Mouse (Mus musculus): Measurements from ENCODE around the gene Prlhr. TPM values are rescaled to one million over a fixed set of nuclear protein-coding genes. Genes with fewer than 3 reads are reported as not detected.

The Prlhr gene
- total and polyA plus RNA-seq, 3 experiments, result not detected

DNA sequence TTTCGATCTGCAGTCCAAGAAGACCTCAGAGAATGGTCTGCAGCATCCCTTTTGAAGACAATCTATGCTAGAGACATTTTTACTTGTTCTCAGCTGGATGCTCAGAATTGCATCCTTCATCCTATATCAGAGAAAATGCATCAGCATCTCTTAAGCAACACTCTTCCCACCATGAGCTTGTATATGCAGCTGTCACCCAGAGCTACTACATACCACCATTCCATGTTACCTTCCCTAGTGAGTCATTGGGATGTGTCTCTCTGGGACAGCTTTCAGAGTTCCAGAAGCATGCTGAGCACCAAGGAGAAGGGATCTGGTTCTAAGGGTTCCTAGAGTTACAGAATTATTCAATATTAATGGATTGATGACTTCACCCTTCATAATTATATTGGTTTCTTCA is 10.8 kb upstream of the Prlhr start:
- no peaks in the 10 kb centered on the region for H3K27me3 ChIP-seq (replicated peaks)
- dilution Hi-C loops (cut with MboI; ENCODE audit: extremely low pct_ligation_motif_present, extremely low pct_unique_long_range_greater_than_20kb, low sequenced_read_pairs), result no loop called here

GRCm38 (mm10) chr19:60477788-60478187 is 9.7 kb upstream of the Prlhr start:
- no peaks in the 10 kb centered on the region for H3K36me3 ChIP-seq (replicated peaks in 1 of 2; ENCODE audit: control insufficient read depth in 1 of 2, insufficient read depth in 1 of 2, low read length in 1 of 2)
- dilution Hi-C loops (cut with MboI; ENCODE audit: extremely low pct_ligation_motif_present, extremely low pct_unique_long_range_greater_than_20kb, low sequenced_read_pairs), result no loop called here

More for the DNA sequence above, 10.8 kb upstream of the Prlhr start:
- Histone ChIP-seq H3K9me3 (replicated peaks; ENCODE audit: low read length) (no peaks in the 10 kb centered on the region), H3K36me3 (replicated peaks in 1 of 2; ENCODE audit: control insufficient read depth in 1 of 2, insufficient read depth in 1 of 2, low read length in 1 of 2) (no peaks in the 10 kb centered on the region), H3K4me2 (ENCODE audit: insufficient read depth, low read depth, poor library complexity, severe bottlenecking) (no peak overlapping the region), H3K79me2 (replicated peaks; ENCODE audit: control insufficient read depth, extremely low read depth, insufficient read depth, poor library complexity, severe bottlenecking) (no peaks in the 10 kb centered on the region), H3K27ac (ENCODE audit: insufficient read depth, low read depth) (no peak overlapping the region), H3K4me3 (replicated peaks in 1 of 3; ENCODE audit: low read depth in 2 of 3, low read length in 2 of 3, poor library complexity in 1 of 3) (no peak overlapping the region), H3K4me1 (ENCODE audit: control insufficient read depth in 1 of 2, insufficient read depth in 2 of 2) (no peaks in the 10 kb centered on the region), H3K9ac (ENCODE audit: insufficient read depth, low read depth) (no peak overlapping the region)
- TF ChIP-seq POLR2AphosphoS2 (IDR thresholded peaks at IDR 0.05; ENCODE audit: low read depth, low read length) (no peak), USF1 (IDR thresholded peaks at IDR 0.05; ENCODE audit: low read depth, low read length) (no peak), MEF2A (IDR thresholded peaks at IDR 0.05; ENCODE audit: borderline replicate concordance, low read depth, low read length) (no peak)
- DNase-seq (ENCODE audit: extremely low read depth), result no peak
- in situ Hi-C loops (cut with MboI; ENCODE audit: low pct_ligation_motif_present, low pct_unique_long_range_greater_than_20kb, low sequenced_read_pairs), result no loop called here

GRCm38 (mm10) chr19:60468846-60469245 is 742 bp upstream of the Prlhr start:
- no peaks in the 10 kb centered on the region for H3K4me1 ChIP-seq (ENCODE audit: control insufficient read depth in 1 of 2, insufficient read depth in 2 of 2)
- peaks cover 7% of the 10 kb centered on the region for H3K9me3 ChIP-seq (replicated peaks; ENCODE audit: low read length)
- H3K27ac ChIP-seq (ENCODE audit: insufficient read depth, low read depth), result no peak overlapping the region
- H3K27me3 ChIP-seq (replicated peaks), result no peaks in the 10 kb centered on the region
- H3K9ac ChIP-seq (ENCODE audit: insufficient read depth, low read depth), result no peak overlapping the region
- in situ Hi-C loops (cut with MboI; ENCODE audit: low pct_ligation_motif_present, low pct_unique_long_range_greater_than_20kb, low sequenced_read_pairs), result no loop called here
- H3K4me3 ChIP-seq (replicated peaks in 1 of 3; ENCODE audit: low read depth in 2 of 3, low read length in 2 of 3, poor library complexity in 1 of 3), result no peak overlapping the region
- TF ChIP-seq UBTF (IDR thresholded peaks at IDR 0.05; ENCODE audit: low read depth, low read length) (no peak), MYC (IDR thresholded peaks at IDR 0.05; ENCODE audit: low read depth, low read length) (no peak), PAX5 (IDR thresholded peaks at IDR 0.05; ENCODE audit: low read length) (no peak), CHD2 (IDR thresholded peaks at IDR 0.05; ENCODE audit: low read length) (no peak), GABPA (IDR thresholded peaks at IDR 0.05; ENCODE audit: insufficient replicate concordance, low read depth, low read length) (no peak), JUN (IDR thresholded peaks at IDR 0.05; ENCODE audit: insufficient read depth, low read depth, low read length) (no peak), NRF1 (IDR thresholded peaks at IDR 0.05; ENCODE audit: low read depth, low read length) (no peak), BHLHE40 (IDR thresholded peaks at IDR 0.05; ENCODE audit: low read depth, low read length) (no peak), ZKSCAN1 (IDR thresholded peaks at IDR 0.05; ENCODE audit: borderline replicate concordance, low read depth, low read length) (no peak), ELF1 (IDR thresholded peaks at IDR 0.05; ENCODE audit: low read depth, low read length) (no peak), MAX (IDR thresholded peaks at IDR 0.05; ENCODE audit: low read length) (no peak), CHD1 (IDR thresholded peaks at IDR 0.05; ENCODE audit: low read depth, low read length) (no peak), KAT2A (IDR thresholded peaks at IDR 0.05; ENCODE audit: insufficient replicate concordance, low read length) (no peak), MXI1 (IDR thresholded peaks at IDR 0.05; ENCODE audit: low read depth, low read length) (no peak)
- no peaks in the 10 kb centered on the region for H3K79me2 ChIP-seq (replicated peaks; ENCODE audit: control insufficient read depth, extremely low read depth, insufficient read depth, poor library complexity, severe bottlenecking)
- no peak for DNase-seq (ENCODE audit: extremely low read depth)
- H3K4me2 ChIP-seq (ENCODE audit: insufficient read depth, low read depth, poor library complexity, severe bottlenecking), result no peak overlapping the region
- no peaks in the 10 kb centered on the region for H3K36me3 ChIP-seq (replicated peaks in 1 of 2; ENCODE audit: control insufficient read depth in 1 of 2, insufficient read depth in 1 of 2, low read length in 1 of 2)
- dilution Hi-C loops (cut with MboI; ENCODE audit: extremely low pct_ligation_motif_present, extremely low pct_unique_long_range_greater_than_20kb, low sequenced_read_pairs), result no loop called here

More at GRCm38 (mm10) chr19:60477788-60478187, 9.7 kb upstream of the Prlhr start:
- no peak for DNase-seq (ENCODE audit: extremely low read depth)
- Histone ChIP-seq H3K79me2 (replicated peaks; ENCODE audit: control insufficient read depth, extremely low read depth, insufficient read depth, poor library complexity, severe bottlenecking) (no peaks in the 10 kb centered on the region), H3K27me3 (replicated peaks) (no peaks in the 10 kb centered on the region), H3K9me3 (replicated peaks; ENCODE audit: low read length) (no peaks in the 10 kb centered on the region), H3K4me1 (ENCODE audit: control insufficient read depth in 1 of 2, insufficient read depth in 2 of 2) (no peaks in the 10 kb centered on the region), H3K27ac (ENCODE audit: insufficient read depth, low read depth) (no peak overlapping the region), H3K4me2 (ENCODE audit: insufficient read depth, low read depth, poor library complexity, severe bottlenecking) (no peak overlapping the region), H3K9ac (ENCODE audit: insufficient read depth, low read depth) (no peak overlapping the region), H3K4me3 (replicated peaks in 1 of 3; ENCODE audit: low read depth in 2 of 3, low read length in 2 of 3, poor library complexity in 1 of 3) (no peak overlapping the region)
- no peak for TF ChIP-seq RAD21 (IDR thresholded peaks at IDR 0.05; ENCODE audit: low read depth, low read length)
- no peak for TF ChIP-seq ETS1 (conservative IDR thresholded peaks at IDR 0.05; ENCODE audit: low read depth, low read length)
- no peak for TF ChIP-seq CHD2 (IDR thresholded peaks at IDR 0.05; ENCODE audit: low read length)
- no peak for TF ChIP-seq GABPA (IDR thresholded peaks at IDR 0.05; ENCODE audit: insufficient replicate concordance, low read depth, low read length)
- no peak for TF ChIP-seq ZC3H11A (IDR thresholded peaks at IDR 0.05; ENCODE audit: low read depth, low read length)
- TF ChIP-seq ZMIZ1 (IDR thresholded peaks at IDR 0.05; ENCODE audit: low read depth, low read length), result no peak
- TF ChIP-seq UBTF (IDR thresholded peaks at IDR 0.05; ENCODE audit: low read depth, low read length), result no peak
- TF ChIP-seq SIN3A (IDR thresholded peaks at IDR 0.05; ENCODE audit: low read length), result no peak
- TF ChIP-seq USF2 (conservative IDR thresholded peaks at IDR 0.05; ENCODE audit: low read depth, low read length), result no peak
- TF ChIP-seq TCF12 (IDR thresholded peaks at IDR 0.05; ENCODE audit: low read depth, low read length), result no peak
- no peak for TF ChIP-seq MAX (IDR thresholded peaks at IDR 0.05; ENCODE audit: low read length)
- no peak for TF ChIP-seq BHLHE40 (IDR thresholded peaks at IDR 0.05; ENCODE audit: low read depth, low read length)
- TF ChIP-seq MYC (IDR thresholded peaks at IDR 0.05; ENCODE audit: low read depth, low read length), result no peak
- TF ChIP-seq E2F4 (IDR thresholded peaks at IDR 0.05; ENCODE audit: insufficient replicate concordance, low read depth, low read length), result no peak
- TF ChIP-seq RCOR1 (conservative IDR thresholded peaks at IDR 0.05; ENCODE audit: low read depth, low read length), result no peak
- TF ChIP-seq USF1 (IDR thresholded peaks at IDR 0.05; ENCODE audit: low read depth, low read length), result no peak
- TF ChIP-seq SMC3 (IDR thresholded peaks at IDR 0.05; ENCODE audit: low read depth, low read length), result no peak
- TF ChIP-seq MAZ (IDR thresholded peaks at IDR 0.05; ENCODE audit: low read depth, low read length), result no peak
- TF ChIP-seq IRF4 (IDR thresholded peaks at IDR 0.05; ENCODE audit: low read depth, low read length), result no peak
- no peak for TF ChIP-seq EP300 (IDR thresholded peaks at IDR 0.05; ENCODE audit: low read length)
- in situ Hi-C loops (cut with MboI; ENCODE audit: low pct_ligation_motif_present, low pct_unique_long_range_greater_than_20kb, low sequenced_read_pairs), result no loop called here
